Mouse (Mus musculus): ENCODE data around the gene Tmem191c. TPM values are rescaled to one million over a fixed set of nuclear protein-coding genes. Genes with fewer than 3 reads are reported as not detected.

Tmem191c gene
- total and polyA plus RNA-seq, 3 experiments: 1.1 to 6.7 (median 1.5) TPM

- intact Hi-C loops (cut with DNase I): no loop called here
- no peaks in the 10 kb centered on the region for H3K36me3 ChIP-seq (ENCODE audit: control insufficient read depth, insufficient read depth, low read length)
Measured at GRCm38 (mm10) chr16:17280471-17280870, 4.6 kb downstream of the Tmem191c start.

GRCm38 (mm10) chr16:17283151-17283550 lies 7.3 kb downstream of the Tmem191c start:
- H3K9ac ChIP-seq (ENCODE audit: low read depth, low read length): no peak overlapping the region
- H3K27me3 ChIP-seq (ENCODE audit: control insufficient read depth, insufficient read depth, low read length): no peaks in the 10 kb centered on the region
- DNase-seq: no peak
- no peaks in the 10 kb centered on the region for H3K36me3 ChIP-seq (ENCODE audit: control insufficient read depth, insufficient read depth, low read length)
- 69% methylated on average over 6 of the region's 6 CpGs for whole genome bisulfite sequencing
- no peaks in the 10 kb centered on the region for H3K4me1 ChIP-seq (ENCODE audit: control insufficient read depth, insufficient read depth, low read length)
- no peaks in the 10 kb centered on the region for H3K79me2 ChIP-seq (replicated peaks; ENCODE audit: control insufficient read depth, insufficient read depth, low read length)
- TF ChIP-seq POLR2A (IDR thresholded peaks at IDR 0.05; ENCODE audit: insufficient read depth, low read depth, low read length): no peak
- TF ChIP-seq CTCF (IDR thresholded peaks at IDR 0.05): no peak
- TF ChIP-seq EP300 (IDR thresholded peaks at IDR 0.05; ENCODE audit: insufficient read depth, low read depth, low read length): no peak
- no peak overlapping the region for H3K27ac ChIP-seq
- H3K4me3 ChIP-seq: no peak overlapping the region
- intact Hi-C loops (cut with DNase I): no loop called here

More at GRCm38 (mm10) chr16:17280471-17280870, 4.6 kb downstream of the Tmem191c start:
- Histone ChIP-seq H3K4me1 (ENCODE audit: control insufficient read depth, insufficient read depth, low read length) (peaks cover 1% of the 10 kb centered on the region; the same call in 1 of the 2 replicates), H3K27me3 (ENCODE audit: control insufficient read depth, insufficient read depth, low read length) (no peaks in the 10 kb centered on the region), H3K9ac (ENCODE audit: low read depth, low read length) (no peak overlapping the region), H3K27ac (no peak overlapping the region), H3K4me3 (no peak overlapping the region), H3K79me2 (replicated peaks; ENCODE audit: control insufficient read depth, insufficient read depth, low read length) (no peaks in the 10 kb centered on the region)
- WGBS: 88% methylated on average over 11 of the region's 11 CpGs
- no peak for DNase-seq
- TF ChIP-seq EP300 (IDR thresholded peaks at IDR 0.05; ENCODE audit: insufficient read depth, low read depth, low read length) (no peak), POLR2A (IDR thresholded peaks at IDR 0.05; ENCODE audit: insufficient read depth, low read depth, low read length) (no peak), CTCF (IDR thresholded peaks at IDR 0.05) (no peak)

GRCm38 (mm10) chr16:17287103-17287502 lies 11.2 kb downstream of the Tmem191c start:
- DNase-seq: no peak
- Histone ChIP-seq H3K36me3 (ENCODE audit: control insufficient read depth, insufficient read depth, low read length) (no peaks in the 10 kb centered on the region), H3K79me2 (replicated peaks; ENCODE audit: control insufficient read depth, insufficient read depth, low read length) (no peaks in the 10 kb centered on the region), H3K4me3 (no peak overlapping the region), H3K27ac (no peak overlapping the region), H3K4me1 (ENCODE audit: control insufficient read depth, insufficient read depth, low read length) (no peaks in the 10 kb centered on the region), H3K9ac (ENCODE audit: low read depth, low read length) (no peak overlapping the region), H3K27me3 (ENCODE audit: control insufficient read depth, insufficient read depth, low read length) (no peaks in the 10 kb centered on the region)
- intact Hi-C loops (cut with DNase I): no loop called here
- TF ChIP-seq CTCF (IDR thresholded peaks at IDR 0.05): no peak
- no peak for TF ChIP-seq POLR2A (IDR thresholded peaks at IDR 0.05; ENCODE audit: insufficient read depth, low read depth, low read length)
- TF ChIP-seq EP300 (IDR thresholded peaks at IDR 0.05; ENCODE audit: insufficient read depth, low read depth, low read length): no peak
- WGBS: 96% methylated on average over 2 of the region's 2 CpGs

GRCm38 (mm10) chr16:17291016-17291415 lies 15.1 kb downstream of the Tmem191c start:
- no peak for DNase-seq
- intact Hi-C loops (cut with DNase I): loop anchor here (5.0 kb wide), 1 partner anchor 84 kb away; the partner anchor contains the start of gene Rimbp3
- H3K4me3 ChIP-seq: no peak overlapping the region
- no peak overlapping the region for H3K27ac ChIP-seq
- 75% methylated on average over 2 of the region's 2 CpGs for WGBS
- no peaks in the 10 kb centered on the region for H3K4me1 ChIP-seq (ENCODE audit: control insufficient read depth, insufficient read depth, low read length)
- no peaks in the 10 kb centered on the region for H3K27me3 ChIP-seq (ENCODE audit: control insufficient read depth, insufficient read depth, low read length)
- no peak overlapping the region for H3K9ac ChIP-seq (ENCODE audit: low read depth, low read length)
- TF ChIP-seq POLR2A (IDR thresholded peaks at IDR 0.05; ENCODE audit: insufficient read depth, low read depth, low read length) (no peak), CTCF (IDR thresholded peaks at IDR 0.05) (no peak), EP300 (IDR thresholded peaks at IDR 0.05; ENCODE audit: insufficient read depth, low read depth, low read length) (no peak)
- no peaks in the 10 kb centered on the region for H3K79me2 ChIP-seq (replicated peaks; ENCODE audit: control insufficient read depth, insufficient read depth, low read length)
- no peaks in the 10 kb centered on the region for H3K36me3 ChIP-seq (ENCODE audit: control insufficient read depth, insufficient read depth, low read length)

GRCm38 (mm10) chr16:17292751-17293150 lies 16.9 kb downstream of the Tmem191c start:
- TF ChIP-seq CTCF (IDR thresholded peaks at IDR 0.05) (peak; percentile 99; the same call in 1 of the 2 replicates), POLR2A (IDR thresholded peaks at IDR 0.05; ENCODE audit: insufficient read depth, low read depth, low read length) (no peak)
- no peaks in the 10 kb centered on the region for H3K79me2 ChIP-seq (replicated peaks; ENCODE audit: control insufficient read depth, insufficient read depth, low read length)
- intact Hi-C loops (cut with DNase I): loop anchor here (5.0 kb wide), 1 partner anchor 85 kb away; the partner anchor contains the start of gene Rimbp3
- WGBS: 7% methylated on average over 2 of the region's 2 CpGs
- peak; percentile 58 to 81 for DNase-seq
- H3K9ac ChIP-seq (ENCODE audit: low read depth, low read length): no peak overlapping the region
- no peaks in the 10 kb centered on the region for H3K36me3 ChIP-seq (ENCODE audit: control insufficient read depth, insufficient read depth, low read length)
- no peak overlapping the region for H3K27ac ChIP-seq
- no peaks in the 10 kb centered on the region for H3K27me3 ChIP-seq (ENCODE audit: control insufficient read depth, insufficient read depth, low read length)
- no peaks in the 10 kb centered on the region for H3K4me1 ChIP-seq (ENCODE audit: control insufficient read depth, insufficient read depth, low read length)
- H3K4me3 ChIP-seq: no peak overlapping the region

- no peaks in the 10 kb centered on the region for H3K79me2 ChIP-seq (replicated peaks; ENCODE audit: control insufficient read depth, insufficient read depth, low read length)
- TF ChIP-seq EP300 (IDR thresholded peaks at IDR 0.05; ENCODE audit: insufficient read depth, low read depth, low read length) (no peak), POLR2A (IDR thresholded peaks at IDR 0.05; ENCODE audit: insufficient read depth, low read depth, low read length) (no peak), CTCF (IDR thresholded peaks at IDR 0.05) (no peak)
- no peaks in the 10 kb centered on the region for H3K4me1 ChIP-seq (ENCODE audit: control insufficient read depth, insufficient read depth, low read length)
- 85% methylated on average over 3 of the region's 3 CpGs for WGBS
- H3K27me3 ChIP-seq (ENCODE audit: control insufficient read depth, insufficient read depth, low read length): no peaks in the 10 kb centered on the region
- intact Hi-C loops (cut with DNase I): no loop called here
- no peak overlapping the region for H3K27ac ChIP-seq
- no peak overlapping the region for H3K9ac ChIP-seq (ENCODE audit: low read depth, low read length)
- H3K4me3 ChIP-seq: no peak overlapping the region
- H3K36me3 ChIP-seq (ENCODE audit: control insufficient read depth, insufficient read depth, low read length): peaks cover 4% of the 10 kb centered on the region; the same call in 1 of the 2 replicates
- no peak for DNase-seq
Measured at GRCm38 (mm10) chr16:17300818-17301217, 24.9 kb downstream of the Tmem191c start.

Measured in heart, adult 2 months (tissue).